ENCODE assay signal across 8 mouse cellular contexts in genomic region chr17:65782551-65783141, GRCm38 (mm10). TPM values are rescaled to one million over a fixed set of nuclear protein-coding genes. Genes with fewer than 3 reads are reported as not detected.
DNase-seq lines count a peak whose midpoint lies in the region; ATAC-seq and TF ChIP-seq lines count a peak whose summit lies in the region.

Gene Ppp4r1 (plus strand): TSS chr17:65782573.

- TF ChIP-seq EP300 in ES-Bruce4 (IDR thresholded peaks at IDR 0.05; ENCODE audit: insufficient read depth, low read depth, low read length), result no peak

- H3K36me3 ChIP-seq in ES-Bruce4 (ENCODE audit: control insufficient read depth, insufficient read depth, low read length, poor library complexity, severe bottlenecking), result no peaks in the 10 kb centered on the region
- no peaks in the 10 kb centered on the region for H3K36me3 ChIP-seq in forebrain, embryonic 15.5 days
- 0 out of 2 replicates have a peak, but pooled peaks cover 2% of the 10 kb centered on the region for H3K36me3 ChIP-seq in lung, embryonic 14.5 days (ENCODE audit: insufficient read depth)
- H3K36me3 ChIP-seq in thymus, adult 2 months (ENCODE audit: control insufficient read depth, insufficient read depth, low read length), result no peaks in the 10 kb centered on the region

- intact Hi-C loops in heart, postnatal 14 days (cut with DNase I), result loop anchor here (2.0 to 5.0 kb wide), 2 partner anchors 72 to 170 kb away; partner anchors contain the start of gene Vapa

- peak within 1 kb of the TSS; percentile 46 for H3K27ac ChIP-seq in ES-Bruce4 (ENCODE audit: insufficient read depth, low read length)
- H3K27ac ChIP-seq in forebrain, embryonic 15.5 days (replicated peaks), result peak within 1 kb of the TSS; percentile 99
- peak within 1 kb of the TSS; percentile 99 for H3K27ac ChIP-seq in lung, embryonic 14.5 days (ENCODE audit: low read depth)
- H3K27ac ChIP-seq in olfactory bulb, adult 2 months (ENCODE audit: insufficient read depth, low read depth, low read length), result peak within 1 kb of the TSS; percentile 63
- H3K27ac ChIP-seq in thymus, adult 2 months (ENCODE audit: control insufficient read depth, insufficient read depth, low read length), result peak within 1 kb of the TSS; percentile 50; the same call in 1 of the 2 replicates

- under 1% methylated on average over 78 of the region's 81 CpGs for WGBS in forebrain, embryonic 15.5 days
- under 1% methylated on average over 80 of the region's 81 CpGs for WGBS in lung, embryonic 14.5 days
- WGBS in olfactory bulb, adult 2 months, result 2% methylated on average over 78 of the region's 81 CpGs
- 4% methylated on average over 81 of the region's 81 CpGs for WGBS in thymus, adult 2 months

- TF ChIP-seq POLR2A in ES-Bruce4 (IDR thresholded peaks at IDR 0.05; ENCODE audit: insufficient read depth, low read length), result no peak
- peak; percentile 27; the same call in 1 of the 2 replicates for TF ChIP-seq POLR2A in olfactory bulb, adult 2 months (IDR thresholded peaks at IDR 0.05; ENCODE audit: insufficient read depth, low read depth, low read length)
- no peak for TF ChIP-seq POLR2A in thymus, adult 2 months (IDR thresholded peaks at IDR 0.05; ENCODE audit: control insufficient read depth, extremely low read depth, insufficient read depth, low read length, poor library complexity)

- H3K27me3 ChIP-seq in ES-Bruce4 (ENCODE audit: control insufficient read depth, insufficient read depth, low read length, poor library complexity, severe bottlenecking), result no peaks in the 10 kb centered on the region
- H3K27me3 ChIP-seq in forebrain, embryonic 15.5 days, result no peaks in the 10 kb centered on the region
- H3K27me3 ChIP-seq in lung, embryonic 14.5 days (ENCODE audit: insufficient read depth, low read length), result no peaks in the 10 kb centered on the region
- H3K27me3 ChIP-seq in thymus, adult 2 months (ENCODE audit: control insufficient read depth, insufficient read depth, low read length), result no peaks in the 10 kb centered on the region

- TF ChIP-seq CTCF in ES-Bruce4 (IDR thresholded peaks at IDR 0.05; ENCODE audit: low read depth, low read length), result no peak
- TF ChIP-seq CTCF in lung, embryonic 14.5 days (IDR thresholded peaks at IDR 0.05; ENCODE audit: low read depth), result peak; percentile 37
- no peak for TF ChIP-seq CTCF in olfactory bulb, adult 2 months (IDR thresholded peaks at IDR 0.05; ENCODE audit: insufficient read depth, low read depth, low read length)
- no peak for TF ChIP-seq CTCF in thymus, adult 2 months (IDR thresholded peaks at IDR 0.05; ENCODE audit: borderline replicate concordance, control insufficient read depth, extremely low read depth, insufficient read depth, low read length, poor library complexity)

- peak within 1 kb of the TSS; percentile 94 for H3K4me3 ChIP-seq in ES-Bruce4 (ENCODE audit: low read depth, low read length)
- H3K4me3 ChIP-seq in forebrain, embryonic 15.5 days, result peak within 1 kb of the TSS; percentile 98
- H3K4me3 ChIP-seq in lung, embryonic 14.5 days (ENCODE audit: low read depth, low read length), result peak within 1 kb of the TSS; percentile 93
- peak within 1 kb of the TSS; percentile 86 for H3K4me3 ChIP-seq in olfactory bulb, adult 2 months (ENCODE audit: insufficient read depth, low read depth, low read length)
- H3K4me3 ChIP-seq in thymus, adult 2 months (ENCODE audit: control insufficient read depth, insufficient read depth, low read length), result peak within 1 kb of the TSS; percentile 96

- peak within 1 kb of the TSS; percentile 68 for H3K4me2 ChIP-seq in forebrain, embryonic 15.5 days (replicated peaks)
- H3K4me2 ChIP-seq in lung, embryonic 14.5 days, result peak within 1 kb of the TSS; percentile 74

- peaks cover 4% of the 10 kb centered on the region for H3K4me1 ChIP-seq in ES-Bruce4 (ENCODE audit: control insufficient read depth, insufficient read depth, low read length)
- peaks cover 23% of the 10 kb centered on the region for H3K4me1 ChIP-seq in forebrain, embryonic 15.5 days
- peaks cover 8% of the 10 kb centered on the region; the same call in 1 of the 2 replicates for H3K4me1 ChIP-seq in lung, embryonic 14.5 days (ENCODE audit: insufficient read depth)
- peaks cover 6% of the 10 kb centered on the region for H3K4me1 ChIP-seq in olfactory bulb, adult 2 months (ENCODE audit: control insufficient read depth, insufficient read depth, low read length)
- H3K4me1 ChIP-seq in thymus, adult 2 months (replicated peaks; ENCODE audit: control insufficient read depth, insufficient read depth, low read length), result peaks cover 2% of the 10 kb centered on the region

- no peaks in the 10 kb centered on the region; the same call in 1 of the 2 replicates for H3K9me3 ChIP-seq in ES-Bruce4 (replicated peaks; ENCODE audit: control insufficient read depth, insufficient read depth, low read length, poor library complexity, severe bottlenecking)
- no peaks in the 10 kb centered on the region for H3K9me3 ChIP-seq in forebrain, embryonic 15.5 days
- no peaks in the 10 kb centered on the region for H3K9me3 ChIP-seq in lung, embryonic 14.5 days (ENCODE audit: low read depth, low read length)

- DNase-seq in cerebellum, adult 11 months, result peak; percentile 82
- peak; percentile 84 to 91 for DNase-seq in heart, postnatal 14 days
- peak; percentile 43 to 72 for DNase-seq in layer of hippocampus, adult 18-20 months (ENCODE audit: low spot score in 2 of 2)
- peak; percentile 89 for DNase-seq in lung, embryonic 14.5 days
- DNase-seq in thymus, adult 2 months, result peak; percentile 61

- peak within 1 kb of the TSS; percentile 100 for H3K9ac ChIP-seq in ES-Bruce4 (ENCODE audit: low read depth, poor library complexity, severe bottlenecking)
- peak within 1 kb of the TSS; percentile 96 for H3K9ac ChIP-seq in forebrain, embryonic 15.5 days (replicated peaks)
- peak within 1 kb of the TSS; percentile 97 for H3K9ac ChIP-seq in lung, embryonic 14.5 days

- ATAC-seq in forebrain, embryonic 15.5 days (replicated peaks), result peak; percentile 89
- ATAC-seq in lung, embryonic 14.5 days (ENCODE audit: insufficient read depth), result peak; percentile 89

RNA-seq across cellular contexts. Expression of gene Ppp4r1, which starts in this region (rescaled TPM):
- polyA plus RNA-seq in ES-Bruce4 (2011; ENCODE audit: insufficient read depth, insufficient read length, low read depth, missing spikeins), result 48.4 and 56.7 TPM in 2 replicates
- 43.4 and 45.2 TPM in 2 replicates for polyA plus RNA-seq in forebrain, embryonic 15.5 days (2015; fragmentation: Nextera tagmentation; extraction: Ambion mirVana)
- 10 to 100 TPM; 51.8 to 58.6 TPM for total RNA-seq in heart, postnatal 14 days (2021)
- 10 to 100 TPM; 26.3 to 36.5 TPM for total RNA-seq in layer of hippocampus, adult 18-20 months (2021)
- 50.6 and 51.5 TPM in 2 replicates for polyA plus RNA-seq in lung, embryonic 14.5 days (2014; fragmentation: Nextera tagmentation; extraction: Ambion mirVana)
- not detected in 2 replicates for polyA plus RNA-seq in olfactory bulb, adult 2 months (2012; ENCODE audit: insufficient read depth, insufficient read length, low replicate concordance, missing spikeins)
- polyA plus RNA-seq in thymus, adult 2 months (2012; rRNA removed), result 36.6 and 40.1 TPM in 2 replicates

Comparison
In these comparisons a context has a peak if more than half of its experiments do, and no peak if none do; other contexts are left out.
1. Peak in every context shown above with its lines: DNase-seq, ATAC-seq, H3K4me3 ChIP-seq and H3K27ac ChIP-seq.
2. H3K27ac ChIP-seq: peak in every context shown above with its lines; median percentile 99 in forebrain, embryonic 15.5 days; 99 in lung, embryonic 14.5 days; 63 in olfactory bulb, adult 2 months; 50 in thymus, adult 2 months; 46 in ES-Bruce4.